Mouse (Mus musculus): Measurements from ENCODE around the gene Lrrc75b.

DNA sequence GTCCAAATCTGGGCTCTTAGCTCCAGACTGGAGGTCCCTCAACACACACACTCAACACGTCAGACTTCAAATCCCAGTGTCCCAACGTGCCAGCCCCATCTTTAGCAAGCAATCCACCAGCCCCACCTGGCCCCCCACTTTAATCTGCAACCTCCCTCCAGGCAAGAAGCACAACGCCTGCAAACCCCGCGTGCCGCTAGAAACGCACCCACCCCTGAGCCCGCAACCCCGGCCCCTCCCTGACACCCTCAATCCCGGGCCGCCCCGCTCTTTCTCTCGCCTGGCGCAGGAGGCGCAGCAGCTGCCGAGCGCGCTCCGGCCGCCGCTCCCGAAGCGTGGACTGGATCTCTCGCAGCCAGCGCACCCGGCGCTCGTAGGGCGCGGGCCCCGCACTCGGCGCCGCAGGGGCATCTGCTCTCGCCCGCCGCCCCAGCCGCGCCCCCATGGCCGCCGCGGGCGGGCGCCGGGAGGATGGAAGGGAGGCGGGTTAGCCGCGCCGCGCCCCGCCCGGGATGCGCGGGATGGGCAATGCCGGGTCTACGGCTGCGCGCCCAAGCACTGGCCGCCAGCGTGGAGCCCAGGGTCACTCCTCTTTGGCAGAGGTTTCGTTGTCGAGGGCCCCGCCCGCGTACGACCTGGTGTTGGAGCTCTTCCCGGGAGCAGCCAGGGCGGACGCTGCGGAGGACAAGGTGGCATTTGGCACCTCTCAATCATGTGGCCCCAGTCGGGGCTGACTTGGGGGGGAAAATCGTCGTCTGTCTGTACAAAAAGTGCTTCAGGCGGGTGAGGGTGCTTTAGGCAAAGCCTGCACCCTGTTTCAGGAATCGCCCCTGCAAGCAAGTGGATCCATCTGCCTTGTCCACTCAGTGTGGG lies at the start of gene Lrrc75b:
- TF ChIP-seq EP300 (optimal IDR thresholded peaks at IDR 0.05) (no peak), CTCF (IDR thresholded peaks at IDR 0.05; ENCODE audit: low read depth) (no peak)
